ENCODE assay signal across 22 mouse cellular contexts in the genomic region with DNA sequence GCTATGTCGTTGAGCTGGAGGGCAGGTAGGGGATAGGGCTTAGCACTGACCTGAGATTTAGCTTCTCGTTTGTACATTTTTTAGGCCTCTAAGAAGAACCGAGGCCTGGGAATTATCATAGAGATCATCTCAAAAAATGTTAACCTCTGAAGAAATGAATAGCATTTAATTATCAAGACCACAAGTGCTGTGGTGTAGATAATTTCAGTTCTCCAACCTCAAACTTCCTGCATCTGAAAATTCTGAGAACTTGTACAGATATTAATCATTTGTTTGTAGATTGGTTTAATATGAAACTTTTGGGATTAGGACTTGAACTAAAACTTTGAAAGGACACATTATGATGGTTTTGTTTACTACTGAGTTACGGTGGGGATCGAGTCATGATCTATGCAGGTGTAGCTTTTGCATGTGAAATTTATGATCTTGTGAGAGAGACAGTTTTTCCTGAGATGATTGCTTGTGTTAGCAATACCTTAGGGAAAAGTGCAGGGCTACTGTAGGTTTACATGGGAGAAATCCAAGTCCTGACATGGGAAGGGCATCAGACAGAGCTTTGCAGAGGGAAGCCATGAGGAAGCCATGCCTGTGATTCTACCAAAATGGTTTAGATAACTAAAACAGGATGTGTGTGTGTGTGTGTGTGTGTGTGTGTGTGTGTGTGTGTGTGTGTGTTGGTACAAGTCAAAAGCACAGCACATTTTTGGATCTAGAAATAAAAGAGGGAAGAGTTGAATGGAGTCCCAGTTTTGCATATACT. TPM values are rescaled to one million over a fixed set of nuclear protein-coding genes. Genes with fewer than 3 reads are reported as not detected.
A peak's percentile ranks its signal among the peaks of the same experiment; 100 is the strongest.
DNase-seq lines count a peak whose midpoint lies in the region; ATAC-seq lines count a peak whose summit lies in the region.
"Had no signal": no experiment of that assay in that cellular context is flagged by ENCODE, and none has a peak within 500 bp of the region (broad histone marks: within the 10 kb centered on the region; RNA-seq: fewer than 3 reads in every experiment).

No protein-coding gene starts in this region.

- ATAC-seq in CD4-positive, CD25-positive, alpha-beta regulatory T cell, adult 4 months = peak; percentile 58
- ATAC-seq: forebrain, embryonic 13.5 days; hindbrain, embryonic 16.5 days; intestine, postnatal 0 days; Patski had no signal

- intact Hi-C loops in left cerebral cortex, postnatal 4 days (cut with DNase I) = no loop called here

- DNase-seq in B cell, adult 2 months = peak; percentile 57 to 59
- DNase-seq in induced T-regulatory cell, adult 2 months (ENCODE audit: low read depth) = peak; percentile 51
- DNase-seq in thymus, postnatal 14 days = peak; percentile 34
- no peak for DNase-seq in layer of hippocampus, adult 9-10 months (ENCODE audit: low spot score)
- DNase-seq in left cerebral cortex, postnatal 4 days = no peak
- no peak for DNase-seq in yolk sac, embryonic 10.5 days (ENCODE audit: low spot score)
- DNase-seq: adrenal gland, adult 8-10 months; cerebellum, adult 18-20 months; cerebellum, postnatal 14 days; gastrocnemius, postnatal 36 days; heart, adult 2 months; heart, postnatal 36 days; kidney, postnatal 4 days; layer of hippocampus, adult 9-11 months; lung, embryonic 14.5 days; lung, postnatal 36 days had no signal

RNA-seq across cellular contexts. Expression of gene Mdfic, which starts 27.1 kb away (rescaled TPM):
- polyA plus RNA-seq in CD4-positive, CD25-positive, alpha-beta regulatory T cell, adult 4 months (2017; shearing (Covaris generic)) = 10 to 100 TPM; 16.0 to 24.9 TPM
- 1 to 10 TPM; 4.8 to 4.9 TPM for total RNA-seq in left cerebral cortex, postnatal 4 days (2021)
- polyA plus RNA-seq: G1E had no signal

Comparison
In these comparisons a context has a peak if more than half of its experiments do, and no peak if none do; other contexts are left out.
1. DNase-seq: peak in B cell, adult 2 months (2 of 2), induced T-regulatory cell, adult 2 months (single experiment) and thymus, postnatal 14 days (single experiment); none in layer of hippocampus, adult 9-10 months (single experiment), left cerebral cortex, postnatal 4 days (single experiment) and yolk sac, embryonic 10.5 days (single experiment).